Mouse (Mus musculus) brain, embryonic 18.5 days (tissue): ENCODE data around the gene Mettl23.
"Not testable (repeated sequence)": the region's sequence is repeated elsewhere in the genome, so short reads cannot be mapped to it uniquely, and the experiment has no call there.

ENCODE experiments used
- DNase-seq: peaks from one replicate; pipeline ENCODE4 v3.0.0-alpha.2; 2012; ENCODE audit warnings: low read depth, low spot score

Gene Mettl23

DNA sequence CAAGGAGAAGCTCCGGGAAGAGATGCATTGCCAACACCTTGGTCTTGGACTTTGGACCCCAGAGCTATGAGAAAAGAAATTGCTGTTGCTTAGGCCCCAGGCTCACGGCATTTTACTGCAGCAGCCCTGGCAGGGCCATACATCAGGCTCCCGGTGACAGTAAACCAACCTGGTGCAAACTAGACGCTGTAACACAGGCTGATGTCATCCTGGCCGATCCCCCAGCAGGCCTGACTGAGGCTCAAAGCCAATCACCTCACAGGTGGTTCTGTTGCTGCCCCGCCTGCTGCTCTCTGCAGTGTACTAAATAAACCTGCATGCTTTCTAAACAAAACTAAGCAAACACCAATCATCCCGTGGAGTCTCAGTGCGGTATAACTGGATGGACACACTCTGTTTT, 24.4 kb upstream of the Mettl23 start:
- DNase-seq: no peak

DNA sequence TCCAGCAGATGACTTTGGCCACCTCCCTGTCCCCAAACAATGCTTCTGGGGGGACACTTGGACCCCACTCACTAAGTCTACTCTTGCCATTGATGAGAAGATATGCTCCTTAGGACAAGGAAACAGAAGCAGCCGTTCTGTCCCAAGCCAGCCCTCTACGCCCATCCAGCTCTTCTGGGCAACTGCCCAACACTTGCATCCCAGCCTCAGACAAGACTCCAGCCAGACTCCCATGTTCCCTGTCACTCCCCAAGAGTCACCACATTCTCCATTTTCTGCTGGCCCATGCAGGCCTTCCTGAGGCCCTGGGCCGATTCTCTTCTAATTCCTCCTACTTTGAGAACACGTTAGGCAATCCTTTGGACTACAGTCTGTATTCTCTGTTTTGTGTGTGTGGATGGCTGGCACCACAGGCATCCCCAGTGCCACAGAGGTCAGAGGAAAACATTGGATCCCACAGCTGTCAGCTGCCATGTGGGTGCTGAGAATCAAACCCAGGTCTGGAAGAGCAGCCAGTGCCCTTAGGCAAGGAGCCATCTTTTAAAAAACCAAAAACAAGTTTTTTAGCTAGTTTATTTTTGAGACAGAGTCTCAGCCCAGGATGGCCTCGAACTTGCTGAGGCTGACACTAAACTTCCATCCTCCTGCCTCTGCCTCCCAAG, 23.0 kb upstream of the Mettl23 start:
- DNase-seq: no peak

DNA sequence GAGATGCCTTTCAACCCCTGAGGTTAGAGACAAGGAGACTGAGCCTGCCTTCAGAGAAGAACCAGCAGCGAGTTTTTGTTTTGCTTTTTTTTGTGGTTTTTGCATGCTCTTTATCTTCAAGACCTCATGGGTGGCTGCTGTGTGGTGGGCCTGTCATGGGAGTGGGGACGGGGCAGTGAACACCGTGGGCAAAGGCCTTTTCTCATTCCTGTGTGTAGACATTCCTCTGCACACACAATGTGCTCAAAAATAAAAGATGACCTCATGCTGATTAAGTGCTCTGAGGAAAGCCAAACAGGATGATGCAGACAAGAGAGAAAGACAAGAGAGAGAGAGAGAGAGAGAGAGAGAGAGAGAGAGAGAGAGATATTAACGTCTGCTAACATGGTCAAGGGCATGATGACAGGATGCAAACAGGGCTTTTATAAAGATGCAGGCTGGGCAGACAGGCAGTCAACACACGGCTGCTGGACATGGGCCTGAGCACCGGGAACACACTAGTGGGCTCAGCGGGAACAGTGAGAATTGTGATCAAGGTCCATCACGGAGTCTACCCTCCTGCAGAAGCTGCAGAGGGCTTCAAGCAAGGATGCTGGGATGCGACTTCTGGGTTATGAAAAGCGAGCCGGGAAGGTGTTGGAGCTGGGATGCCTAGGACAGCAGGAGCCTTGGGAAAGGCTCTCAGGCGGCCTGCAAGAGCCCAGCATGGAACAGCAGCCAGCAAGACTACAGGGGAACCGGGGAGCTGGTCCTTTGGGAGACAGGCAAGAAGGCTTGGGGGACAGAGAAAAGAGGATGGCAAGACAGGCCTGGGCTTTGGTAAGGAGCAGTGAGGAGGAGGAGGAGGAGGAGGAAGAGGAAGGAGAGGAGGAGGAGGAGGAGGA, 21.8 kb upstream of the Mettl23 start:
- DNase-seq: no peak

DNA sequence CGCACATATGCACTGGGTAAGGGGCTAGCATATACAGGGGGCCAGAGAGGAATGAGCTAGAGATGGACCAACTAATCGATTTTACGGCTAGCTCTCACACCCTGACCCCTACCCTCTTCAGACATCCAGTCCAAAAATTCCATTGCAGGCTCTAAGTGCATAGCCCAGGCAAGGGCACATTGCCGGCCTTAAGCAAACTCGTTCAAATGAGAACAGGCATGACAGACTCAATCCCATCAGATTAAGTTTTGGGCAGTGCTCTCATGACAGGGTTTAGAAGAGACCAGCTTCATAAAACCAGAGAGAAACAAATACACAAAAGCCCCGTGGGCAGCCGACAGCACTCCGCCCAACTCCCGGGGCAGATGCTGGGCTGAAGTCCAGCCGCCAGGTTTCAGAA, 20.9 kb upstream of the Mettl23 start:
- DNase-seq: no peak

DNA sequence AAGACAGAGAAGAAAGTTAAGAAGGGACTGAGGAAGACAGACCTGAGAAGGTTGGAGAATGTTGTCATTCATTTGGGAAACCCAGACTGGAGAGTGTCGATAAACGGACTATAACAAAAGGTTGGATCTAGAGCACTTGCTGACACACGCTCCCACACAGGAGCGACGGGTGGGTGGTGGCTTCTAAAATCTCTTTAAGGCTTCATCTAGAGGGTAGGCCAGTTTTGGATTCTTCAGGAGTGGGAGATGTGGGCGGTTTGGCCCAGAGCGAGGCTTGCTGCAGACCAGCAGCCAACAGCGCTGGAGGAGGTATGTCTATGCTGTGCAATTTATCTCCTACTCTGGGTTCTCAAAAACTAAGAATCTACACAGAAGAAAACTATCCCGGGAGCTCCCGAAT, 20.5 kb upstream of the Mettl23 start:
- DNase-seq: no peak

DNA sequence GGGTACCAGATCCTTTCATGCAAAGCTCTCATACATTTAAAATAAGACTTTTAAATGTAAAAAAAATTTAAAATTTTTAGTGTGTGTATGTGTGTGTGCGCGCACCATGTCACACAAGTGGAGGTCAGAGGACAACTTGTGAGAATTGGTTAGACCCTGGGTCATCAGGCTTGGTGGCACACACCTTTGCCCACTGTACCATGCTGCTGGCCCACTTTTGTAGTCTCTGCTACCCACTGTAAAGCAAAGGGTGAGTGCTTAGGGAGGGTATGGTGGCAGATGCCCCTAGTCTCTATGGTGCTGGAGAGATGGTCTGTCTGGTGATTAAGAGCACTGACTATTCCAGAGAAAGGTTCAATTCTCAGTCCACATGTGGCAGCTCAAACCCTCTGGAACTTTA, 19.8 kb upstream of the Mettl23 start:
- DNase-seq: no peak

DNA sequence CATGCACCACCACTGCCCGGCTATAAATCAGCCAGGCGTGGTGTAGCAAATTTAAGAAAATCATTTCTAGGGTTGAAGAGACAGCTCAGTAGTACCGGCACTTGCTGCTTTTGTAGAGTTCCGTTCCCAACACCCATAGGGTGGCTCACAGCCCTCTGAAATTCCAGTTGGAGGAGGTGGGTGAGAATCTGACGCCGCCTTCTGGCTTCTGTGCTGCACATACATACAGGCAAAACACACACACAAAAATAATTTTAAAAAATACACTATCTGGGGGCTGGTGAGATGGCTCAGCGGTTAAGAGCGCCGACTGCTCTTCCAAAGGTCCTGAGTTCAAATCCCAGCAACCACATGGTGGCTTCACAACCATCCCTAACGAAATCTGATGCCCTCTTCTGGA, 19.2 kb upstream of the Mettl23 start:
- DNase-seq: not testable (repeated sequence)

DNA sequence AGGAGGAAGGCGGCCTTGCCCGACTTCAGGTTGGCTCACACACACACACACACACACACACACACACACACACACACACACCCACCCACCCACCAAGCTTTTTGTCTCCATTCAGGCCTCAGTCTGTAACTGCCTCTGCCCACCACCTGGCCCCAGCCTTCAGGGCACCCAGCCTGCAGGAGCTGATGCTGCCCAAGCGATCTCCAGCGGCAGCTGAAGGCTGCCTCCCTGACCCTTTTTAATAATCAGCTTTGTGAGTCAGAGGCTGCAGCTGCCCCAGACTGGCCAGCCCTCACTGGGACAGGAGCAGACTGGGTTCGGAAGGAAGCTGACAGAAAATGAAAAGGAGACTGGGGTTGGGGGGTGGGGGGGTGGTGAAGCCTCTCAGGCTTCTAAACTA, 17.8 kb upstream of the Mettl23 start:
- no peak for DNase-seq

DNA sequence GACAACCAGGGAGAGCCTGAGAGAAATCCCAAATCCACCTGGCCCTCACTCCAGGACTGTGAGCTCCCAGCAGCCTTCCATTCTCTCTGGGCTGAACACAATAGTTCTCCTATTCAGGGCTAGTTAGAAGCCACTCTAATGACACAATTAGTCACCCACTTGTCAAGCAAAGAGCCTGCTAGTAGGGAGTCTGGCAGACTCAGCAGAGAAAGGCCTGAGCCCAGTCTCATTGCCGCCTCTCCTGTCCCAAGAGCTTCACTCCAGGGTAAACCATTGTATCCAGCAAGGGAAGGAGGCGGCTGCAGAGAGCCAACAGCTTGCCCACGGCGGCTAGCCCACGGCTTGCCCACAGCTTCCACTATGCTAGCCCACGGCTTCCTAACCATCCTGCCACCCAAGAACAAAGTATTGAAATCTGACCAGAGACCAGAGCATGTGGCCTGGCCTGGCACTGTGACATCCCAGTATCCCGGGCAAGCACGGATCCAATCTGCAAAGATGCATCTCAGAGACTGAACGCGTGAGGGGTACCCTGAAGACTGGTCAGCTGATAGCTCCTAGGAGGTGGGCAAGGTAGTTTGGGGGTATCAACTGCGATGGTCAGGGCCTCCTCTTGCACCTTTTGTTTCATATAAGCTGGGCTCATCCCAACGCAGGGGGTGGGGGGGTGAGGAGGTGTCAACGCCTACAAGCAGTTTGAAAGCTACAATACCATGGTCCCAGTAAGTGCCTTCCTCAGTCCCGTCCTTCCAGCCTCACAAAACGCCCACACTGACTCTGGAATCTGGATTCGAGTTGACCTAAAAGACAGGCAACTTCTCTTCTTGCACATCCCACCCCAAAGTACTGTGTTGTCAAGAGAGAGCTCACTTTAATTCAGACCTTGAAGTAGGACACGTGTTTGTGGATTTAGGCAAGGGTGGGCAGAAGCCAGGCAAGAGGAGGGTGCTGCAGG, 16.3 kb upstream of the Mettl23 start:
- no peak for DNase-seq

DNA sequence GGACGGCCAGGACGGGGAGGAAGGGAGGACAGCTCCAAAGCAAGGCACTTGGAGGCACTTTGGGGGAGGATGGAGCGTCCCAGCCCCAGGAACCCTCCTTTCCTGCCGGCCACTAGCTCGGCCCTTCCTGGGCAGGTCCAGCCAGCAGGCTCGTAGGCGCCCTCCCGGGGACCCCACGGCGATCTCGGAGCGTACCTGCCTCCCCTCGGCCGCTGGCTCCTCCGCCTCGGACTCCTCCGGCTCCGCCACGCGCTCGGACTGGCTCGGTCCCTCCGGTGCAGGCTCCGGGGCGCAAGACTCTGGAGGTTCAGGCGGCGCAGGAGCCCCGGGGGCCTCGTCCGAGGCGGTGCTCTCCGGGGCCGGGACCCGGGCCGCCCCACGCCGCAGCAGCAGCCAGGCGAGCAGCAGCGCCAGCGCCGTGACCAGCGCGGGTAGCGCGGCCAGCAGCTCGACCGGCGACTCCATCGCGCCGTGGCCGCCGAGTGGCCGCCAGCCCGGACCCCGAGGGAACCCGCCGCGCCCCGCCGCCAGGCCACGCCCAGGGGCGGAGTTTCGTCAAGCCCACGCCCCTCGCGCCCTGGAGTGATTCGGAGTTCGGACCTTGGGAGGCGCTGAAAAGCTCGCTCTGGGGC, 15.4 kb upstream of the Mettl23 start, which contains the start of gene Mxra7:
Gene Mxra7 (minus strand): TSS at position 513 of the 632 bp plus-strand sequence.
- no peak for DNase-seq

DNA sequence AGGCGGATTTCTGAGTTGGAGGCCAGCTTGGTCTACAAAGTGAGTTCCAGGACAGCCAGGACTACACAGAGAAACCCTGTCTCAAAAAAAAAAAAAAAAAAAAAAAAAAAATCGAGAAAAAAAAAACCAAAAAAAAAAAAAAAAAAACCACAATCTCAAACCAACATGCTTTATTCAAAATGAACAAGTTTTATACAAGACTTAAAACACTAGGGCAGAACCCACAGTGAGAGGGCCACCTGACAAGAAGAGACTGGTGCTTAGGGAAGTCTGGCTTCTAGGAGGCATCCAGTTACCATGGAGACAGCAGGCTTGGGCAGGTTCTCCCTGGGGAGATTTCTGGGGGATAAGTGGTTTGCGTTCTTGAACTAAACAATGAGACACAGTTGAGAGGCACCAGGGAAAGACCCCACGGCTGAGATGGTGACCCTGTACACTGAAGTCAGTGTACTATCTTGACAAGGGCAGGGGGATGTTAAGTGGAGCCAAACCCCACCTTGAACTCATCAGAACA, 10.8 kb upstream of the Mettl23 start:
- no peak for DNase-seq

DNA sequence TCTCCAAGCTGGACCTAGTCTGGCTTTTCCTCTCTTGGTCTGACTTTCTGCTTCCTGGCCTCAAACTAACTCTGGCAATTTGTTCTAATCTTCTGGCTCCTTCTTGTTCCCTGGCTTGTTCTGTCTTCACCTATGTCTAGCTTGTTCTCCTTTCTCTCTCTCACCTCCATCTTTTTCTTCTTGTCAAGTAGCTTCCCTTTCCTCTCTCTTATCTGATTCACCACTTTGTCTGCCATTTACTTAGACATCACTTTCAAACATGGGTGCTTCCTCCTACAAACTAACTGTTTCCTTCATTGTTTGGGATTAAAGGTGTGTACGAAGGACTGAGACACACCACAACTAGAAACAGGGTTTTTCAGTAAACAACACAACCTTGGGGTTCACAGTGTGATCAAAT, 8.1 kb upstream of the Mettl23 start:
- no peak for DNase-seq

DNA sequence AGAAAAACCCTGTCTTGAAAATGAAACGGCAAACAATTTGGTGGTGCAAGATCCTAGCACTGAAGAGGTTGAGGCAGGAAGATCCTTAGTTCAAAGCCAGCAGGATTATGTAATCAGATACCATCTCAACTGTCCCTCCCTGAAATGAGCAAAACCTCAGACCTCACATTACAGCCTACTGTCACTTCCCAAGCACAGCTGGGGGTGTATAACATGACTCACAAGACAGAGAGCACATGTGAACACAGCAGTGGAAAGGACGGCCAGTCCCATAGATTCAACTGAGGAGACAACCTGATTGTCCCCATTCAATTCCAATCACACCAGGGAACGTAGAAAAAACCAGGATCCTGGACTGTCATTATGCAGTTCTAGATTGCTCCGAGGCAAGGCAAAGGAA, 6.8 kb upstream of the Mettl23 start:
- no peak for DNase-seq

DNA sequence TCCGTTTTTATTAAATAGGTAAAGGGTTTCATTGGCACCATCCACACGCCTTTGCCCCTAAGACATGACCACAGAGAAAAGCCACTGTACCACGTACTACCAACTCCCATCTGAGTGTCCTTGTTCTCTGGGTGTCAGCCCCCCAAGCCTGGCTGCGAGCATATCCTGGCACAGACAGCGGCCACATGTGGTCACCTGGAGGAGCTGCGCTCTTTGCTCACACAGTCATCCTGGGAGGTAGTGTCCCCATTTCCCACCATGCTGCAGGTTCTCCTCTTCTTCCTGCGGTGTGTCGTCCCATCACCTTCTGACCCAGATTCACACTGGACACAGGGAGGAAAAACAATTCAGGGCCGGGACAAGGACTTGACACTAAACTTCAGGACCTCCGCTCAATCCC, 5.6 kb upstream of the Mettl23 start:
- DNase-seq: no peak

DNA sequence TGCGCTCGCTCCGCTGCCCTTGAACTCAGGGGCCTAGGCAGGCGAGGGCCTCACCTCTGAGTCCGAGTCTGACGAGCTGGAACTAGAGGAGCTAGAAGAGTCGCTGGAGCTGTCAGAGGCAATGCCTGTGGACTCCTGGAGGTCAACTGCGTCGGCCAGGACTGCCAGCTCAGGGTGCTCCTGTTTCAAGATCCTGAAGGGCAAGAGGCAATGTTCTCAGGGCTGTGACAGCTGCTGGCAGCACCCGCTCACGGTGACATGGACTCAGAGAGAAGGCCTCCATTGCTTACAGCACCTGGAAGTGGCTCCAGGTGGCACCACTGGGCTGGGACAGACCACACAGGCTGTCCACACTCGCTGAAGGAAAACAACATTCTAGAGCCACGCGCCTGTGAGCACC, 4.1 kb upstream of the Mettl23 start:
- no peak for DNase-seq

DNA sequence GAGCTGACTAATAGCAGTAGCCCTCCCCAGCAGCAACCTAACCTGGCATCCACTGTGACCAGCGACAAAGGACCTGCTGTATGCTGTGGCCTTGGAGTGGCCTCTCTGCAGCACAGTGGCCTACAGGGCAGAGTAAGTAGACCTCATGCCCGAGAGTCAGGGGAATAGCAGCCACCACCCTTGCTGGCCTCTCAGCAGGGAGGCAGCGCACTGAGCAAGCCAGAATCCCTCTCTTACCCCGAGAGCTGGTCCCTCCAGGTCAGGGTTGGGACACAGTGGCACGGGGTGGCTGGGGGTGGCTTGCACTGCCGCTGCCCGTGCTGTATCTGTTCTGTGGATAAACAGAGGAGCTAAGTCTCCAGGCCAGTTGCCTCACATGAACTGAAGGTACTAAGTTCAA, 3.5 kb upstream of the Mettl23 start:
- no peak for DNase-seq

DNA sequence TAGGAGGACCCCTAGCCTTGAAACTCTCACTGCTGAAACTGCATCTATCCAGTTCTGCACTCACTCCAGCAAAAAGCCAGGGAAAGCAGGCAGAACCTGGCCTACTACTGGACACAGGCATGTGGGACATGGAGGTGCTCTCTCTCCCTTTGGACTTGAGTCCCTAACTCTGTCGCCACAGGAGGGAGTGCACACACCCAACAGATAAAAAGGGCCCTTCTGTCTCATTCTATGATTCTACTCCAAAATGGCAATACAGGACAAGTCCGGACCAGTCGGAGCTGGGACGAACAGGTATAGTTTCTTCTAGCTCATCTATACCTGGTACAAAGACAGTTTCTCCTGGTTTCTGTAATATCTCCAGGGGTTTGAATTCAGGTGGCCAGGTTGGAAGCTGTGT, 2.3 kb upstream of the Mettl23 start:
- DNase-seq: no peak

DNA sequence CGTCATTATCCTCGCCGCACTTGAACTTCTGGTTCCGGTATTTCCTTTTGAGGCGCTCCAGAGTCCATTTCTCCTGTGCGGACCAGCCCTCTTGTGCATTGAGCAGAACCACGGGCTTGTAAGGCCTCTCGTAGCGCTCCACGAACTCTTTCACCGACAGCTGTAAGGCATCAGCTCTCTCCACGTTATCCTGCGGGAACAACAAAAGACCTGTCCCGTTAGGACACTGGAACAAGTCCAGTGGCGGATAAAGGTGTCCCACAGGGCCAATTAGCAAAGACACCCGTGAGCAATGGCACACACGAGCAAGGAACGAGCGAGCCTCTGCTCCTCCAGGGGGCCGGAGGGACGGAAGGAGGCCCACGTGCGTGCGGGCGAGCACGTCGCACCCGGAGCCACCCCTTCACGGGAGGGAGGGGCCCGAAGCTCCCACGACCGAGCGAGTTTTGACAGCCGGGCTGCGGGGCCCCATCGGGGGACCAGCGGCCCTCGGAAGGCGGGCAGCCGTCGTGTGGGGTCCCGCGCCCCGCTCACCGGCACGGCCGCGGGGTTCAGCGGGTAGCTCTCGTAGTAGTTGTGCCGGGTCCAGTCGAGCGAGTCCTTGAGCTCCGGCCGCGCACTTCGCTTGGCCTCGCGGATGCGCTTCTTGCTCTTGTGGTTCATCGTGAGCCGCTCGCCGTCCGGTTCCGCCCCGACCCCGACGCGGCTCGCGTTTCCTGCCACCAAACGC, 382 bp upstream of the Mettl23 start:
- DNase-seq: no peak

DNA sequence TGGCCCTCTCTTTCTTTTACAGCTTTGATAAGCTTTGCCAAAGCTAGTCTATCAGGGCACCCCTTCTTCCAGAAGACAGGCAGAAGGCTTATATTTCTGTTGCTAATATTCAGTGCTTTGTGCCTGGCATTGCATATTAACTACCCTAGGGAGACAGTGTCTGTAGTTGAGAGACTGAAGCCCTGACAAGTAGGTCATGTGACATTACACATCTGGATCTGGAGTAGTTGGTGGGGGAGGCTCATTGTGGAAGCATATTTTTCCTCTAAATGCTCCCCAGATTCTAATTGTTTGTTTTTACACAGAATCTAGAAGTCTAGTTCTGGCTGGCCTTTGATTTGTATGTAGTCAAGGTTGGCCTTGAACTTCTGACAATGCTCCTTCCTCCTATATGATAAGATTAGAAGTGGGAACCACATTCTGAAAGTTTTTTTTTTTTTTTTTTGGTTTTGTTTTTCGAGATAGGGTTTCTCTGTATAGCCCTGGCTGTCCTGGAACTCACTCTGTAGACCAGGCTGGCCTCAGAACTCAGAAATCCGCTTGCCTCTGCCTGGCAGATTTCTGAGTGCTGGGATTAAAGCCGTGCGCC, 3.6 kb downstream of the Mettl23 start:
- DNase-seq: no peak
